Mouse (Mus musculus): ENCODE results near the gene Mok.

- TF ChIP-seq POLR2A (IDR thresholded peaks at IDR 0.05; ENCODE audit: low read depth, low read length) (no peak), CTCF (IDR thresholded peaks at IDR 0.05; ENCODE audit: extremely low read depth, insufficient read depth, insufficient read length, insufficient replicate concordance) (no peak)
Observed at GRCm38 (mm10) chr12:110851923-110852322, 11.2 kb upstream of the Mok start.

Data from spleen, adult 2 months (tissue).